Mouse (Mus musculus) heart, adult 18-20 months (tissue): ENCODE measurements around the gene Dglucy. TPM values are rescaled to one million over a fixed set of nuclear protein-coding genes. Genes with fewer than 3 reads are reported as not detected.

ENCODE experiments used
- DNase-seq, 2 experiments: peaks; one replicate each; pipeline ENCODE4 v3.0.0; 2021 to 2022; ENCODE audit warnings: mixed read lengths in 1 of 2
- long read RNA-seq, 2 experiments: library from polyadenylated mRNA; stranded (forward); transcript quantifications; one replicate each; pipeline ENCODE4 v2.0.0; 2021
- total RNA-seq, 2 experiments: library from RNA; stranded (reverse); gene quantifications; 2 replicates each; pipeline ENCODE4 v1.2.3; 2021

Dglucy gene
- total RNA-seq = 10 to 100 TPM; 50.6 to 61.7 TPM
- long read RNA-seq, experiment 1, transcript Dglucy-201 (13 exons, 3,295 nt) = major isoform, 28 of 36 reads
- long read RNA-seq, experiment 1, partial matches to known transcripts = 4 of 36 reads
- long read RNA-seq, experiment 1, other reads (novel, unspliced or antisense) = 3 of 36 reads
- long read RNA-seq, experiment 2, transcript Dglucy-201 (13 exons, 3,295 nt) = major isoform, 11 of 16 reads
- long read RNA-seq, experiment 2, partial matches to known transcripts = 2 of 16 reads
- long read RNA-seq, experiment 2, other reads (novel, unspliced or antisense) = 3 of 16 reads

DNA sequence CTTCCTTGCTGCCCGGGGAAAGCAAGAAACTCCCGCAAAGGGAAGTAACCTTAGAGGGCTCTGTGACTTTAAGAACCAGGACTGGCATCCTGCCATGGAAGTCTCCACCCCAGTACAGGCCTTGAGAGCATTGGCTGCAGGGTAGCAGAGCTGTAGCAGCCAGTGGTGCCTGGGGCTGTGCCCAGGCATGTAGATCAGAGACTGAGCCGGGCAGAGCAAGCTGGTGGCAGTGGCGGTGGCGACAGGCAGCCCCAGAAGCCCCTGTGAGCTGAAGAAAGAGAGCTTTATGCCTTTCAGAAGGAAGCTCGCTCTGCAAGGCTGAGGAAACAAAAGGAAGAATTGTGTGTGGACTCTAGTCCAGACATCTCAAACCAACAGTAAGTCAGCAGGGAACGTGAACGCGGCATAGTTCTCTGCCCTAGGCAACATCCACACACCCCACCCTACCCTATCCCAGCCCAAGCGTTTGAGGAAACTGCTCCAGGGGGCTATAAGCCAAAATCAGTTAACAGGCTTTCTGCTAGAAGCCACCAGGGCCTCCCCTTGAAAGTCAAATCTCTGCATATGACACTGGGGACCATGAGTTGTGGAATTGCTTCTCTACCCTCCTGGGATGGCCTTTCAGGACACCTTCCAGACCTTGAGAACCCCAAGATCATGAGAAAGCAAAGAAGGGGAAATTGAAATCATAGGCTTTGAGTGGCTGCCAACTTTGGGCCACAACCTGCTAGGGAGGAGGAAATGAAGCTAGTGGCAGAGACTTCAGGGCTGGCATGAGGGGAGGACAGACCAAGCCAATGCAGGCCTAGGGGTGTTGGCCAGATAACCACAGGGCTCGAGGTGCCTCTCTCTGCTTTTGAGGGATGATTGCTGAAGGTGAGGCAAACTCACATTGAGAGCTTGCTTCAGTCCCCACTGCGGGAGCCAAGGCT is at the start of gene Dglucy:
Dglucy (plus strand) TSS at position 124 of the 932 bp plus-strand sequence.
- DNase-seq = peak; percentile 96 to 97

DNA sequence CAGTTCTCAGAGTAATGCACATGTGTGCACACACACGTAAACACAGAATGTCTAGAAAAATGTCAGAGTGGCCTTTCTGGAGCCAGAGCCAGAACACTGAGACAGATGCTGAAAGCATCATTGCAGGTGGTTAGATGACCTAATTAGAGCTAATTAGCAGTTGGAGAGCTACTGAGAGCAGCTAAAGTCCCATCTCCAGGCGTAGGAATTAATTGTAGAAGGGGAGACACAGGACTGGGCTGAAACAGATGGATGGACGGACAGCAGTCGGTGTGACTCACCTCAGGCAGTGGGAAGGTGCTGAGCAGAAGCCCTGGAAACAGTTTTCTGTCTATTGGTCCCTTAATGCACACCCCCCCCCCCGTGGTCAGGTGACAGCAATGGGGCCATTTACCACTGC is 43.7 kb upstream of the Dglucy start:
- no peak for DNase-seq

DNA sequence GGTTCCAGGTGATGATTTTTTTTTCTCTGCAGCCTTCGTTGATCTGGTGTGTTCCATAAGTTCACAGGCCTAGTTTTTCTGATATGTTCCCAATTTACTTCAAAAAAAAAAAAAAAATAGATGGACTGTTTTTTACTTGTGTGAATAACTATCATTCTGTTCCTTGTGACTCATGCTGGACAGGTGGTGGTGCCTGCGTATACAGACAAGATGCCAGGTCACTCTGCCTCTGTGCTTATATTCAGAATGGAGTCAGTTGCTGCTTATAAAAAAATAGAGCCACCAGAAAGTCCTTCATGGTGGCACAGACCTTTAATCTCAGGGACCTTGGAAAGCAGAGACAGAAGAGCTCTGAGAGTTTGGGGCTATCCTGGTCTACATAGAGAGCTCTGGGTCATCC is 43.3 kb upstream of the Dglucy start:
- no peak for DNase-seq

DNA sequence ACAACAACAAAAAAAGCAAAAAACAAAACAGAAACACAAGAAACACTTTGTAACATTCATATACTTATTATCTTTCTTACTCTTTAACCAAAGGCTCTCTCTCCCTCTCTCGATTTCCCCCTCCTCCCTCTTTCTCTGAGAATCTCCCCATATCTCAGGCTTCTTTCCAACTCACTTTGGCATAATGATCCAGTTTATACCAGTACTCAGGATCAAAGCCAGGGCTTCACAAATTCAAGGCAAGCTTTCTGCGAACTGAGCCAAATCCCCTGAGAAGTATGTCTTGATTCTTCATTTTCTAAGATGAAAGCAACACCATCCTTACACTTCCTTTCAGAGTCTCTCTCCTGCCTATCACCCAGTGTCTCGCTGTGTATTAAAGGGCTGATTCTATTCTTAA is 40.4 kb upstream of the Dglucy start:
- no peak for DNase-seq

DNA sequence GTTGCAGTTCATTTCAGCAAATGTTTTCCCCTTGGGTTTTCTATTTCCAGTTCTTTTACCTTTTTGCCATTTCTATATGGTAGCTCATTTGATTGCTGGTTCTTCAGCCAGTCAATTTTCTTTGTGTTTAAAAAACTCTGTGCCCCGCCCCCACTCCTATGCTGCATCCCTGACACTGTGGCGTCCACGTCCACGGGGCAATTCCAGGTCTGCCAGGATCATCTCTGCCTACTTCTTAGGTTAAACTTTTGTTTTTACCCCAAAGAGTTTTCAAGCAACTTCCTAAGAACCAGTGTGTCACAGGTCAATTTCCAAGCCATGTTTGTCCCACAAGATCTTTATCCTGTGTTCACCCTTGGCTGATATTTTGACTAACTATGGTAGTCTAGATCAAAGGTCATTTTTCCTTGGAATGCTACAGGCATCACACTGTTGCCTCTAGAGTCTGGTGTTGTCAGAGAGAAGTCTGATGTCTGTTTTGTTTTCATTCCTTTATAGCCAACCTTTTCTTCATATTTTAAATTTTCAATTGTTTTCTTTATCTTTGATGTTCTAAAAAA is 39.8 kb upstream of the Dglucy start:
- no peak for DNase-seq

DNA sequence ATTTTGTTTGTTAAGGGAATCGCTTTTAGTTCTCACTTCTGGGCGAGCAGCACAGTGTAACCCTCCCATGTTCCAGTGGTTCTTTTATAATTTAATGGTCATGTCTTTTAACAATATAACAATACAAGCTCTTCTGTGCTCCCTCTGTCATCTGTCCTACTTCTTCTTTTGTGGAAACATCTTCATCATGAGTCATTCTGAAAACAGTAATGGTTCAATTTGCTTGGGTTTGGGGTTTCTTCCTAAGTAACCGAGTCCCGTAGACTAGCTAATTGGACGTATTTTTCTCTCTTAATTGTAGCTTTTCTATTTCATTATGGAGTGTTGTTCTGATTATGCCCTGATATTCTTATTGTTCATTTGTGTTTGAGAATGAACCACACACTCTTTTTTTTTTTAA is 38.5 kb upstream of the Dglucy start:
- no peak for DNase-seq

DNA sequence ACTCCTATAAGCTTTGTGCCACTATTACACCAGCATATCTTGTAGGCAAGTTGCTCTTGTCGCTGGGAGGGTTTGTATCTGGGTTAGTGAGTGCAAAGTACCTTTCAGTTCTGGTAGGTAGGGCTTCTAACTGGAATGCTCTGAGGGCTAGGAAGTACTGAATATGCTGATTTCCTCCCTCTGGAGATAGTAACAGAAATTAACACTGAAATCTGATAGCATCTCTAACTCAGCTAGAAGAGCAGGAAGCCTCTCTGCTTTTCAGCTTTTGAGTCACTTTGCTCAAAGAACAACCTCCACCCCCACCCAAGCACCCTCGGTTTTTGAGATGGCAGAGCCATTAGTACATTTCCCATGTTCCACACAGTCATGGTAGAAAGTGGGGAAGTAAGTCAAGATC is 36.4 kb upstream of the Dglucy start:
- DNase-seq = no peak

DNA sequence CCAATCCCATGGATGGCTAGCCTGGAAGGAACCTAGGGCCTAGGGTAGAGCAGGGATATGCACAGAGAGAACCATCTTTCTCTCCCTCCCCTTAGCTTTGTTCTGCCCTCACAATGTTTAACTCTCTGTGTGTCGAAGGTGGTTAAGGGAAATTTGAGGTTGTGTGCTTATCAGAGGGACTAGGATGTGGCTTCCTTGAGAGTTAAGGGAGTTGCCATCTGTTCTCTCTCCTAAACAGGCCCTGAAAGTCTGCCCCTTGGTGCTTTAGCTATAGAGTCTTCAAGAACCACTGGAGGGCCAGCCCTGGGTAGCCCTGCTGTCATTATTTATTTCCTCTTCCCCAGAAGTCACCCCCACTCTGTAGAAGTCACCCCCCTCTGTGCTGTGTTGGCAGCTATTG is 25.9 kb upstream of the Dglucy start:
- DNase-seq = no peak

DNA sequence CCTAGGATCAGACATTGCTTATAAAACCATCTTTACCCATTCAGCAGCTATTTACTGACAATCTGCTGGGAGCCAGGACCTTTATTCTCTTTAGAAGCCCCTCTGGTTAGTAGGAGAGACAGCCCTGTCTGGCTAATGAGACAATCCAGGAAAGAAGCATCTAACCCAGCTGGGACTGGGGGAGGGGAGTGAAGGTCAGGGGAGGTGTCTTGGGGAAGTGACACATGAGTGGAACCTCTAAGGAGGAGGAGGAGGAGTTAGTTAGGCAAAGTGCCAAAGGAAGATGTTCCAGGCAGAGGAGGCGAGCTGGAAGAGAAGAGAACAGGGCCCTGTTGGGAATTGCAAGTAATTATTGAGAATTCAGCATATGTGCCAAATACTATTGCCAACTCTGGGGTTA is 25.1 kb upstream of the Dglucy start:
- DNase-seq = no peak

DNA sequence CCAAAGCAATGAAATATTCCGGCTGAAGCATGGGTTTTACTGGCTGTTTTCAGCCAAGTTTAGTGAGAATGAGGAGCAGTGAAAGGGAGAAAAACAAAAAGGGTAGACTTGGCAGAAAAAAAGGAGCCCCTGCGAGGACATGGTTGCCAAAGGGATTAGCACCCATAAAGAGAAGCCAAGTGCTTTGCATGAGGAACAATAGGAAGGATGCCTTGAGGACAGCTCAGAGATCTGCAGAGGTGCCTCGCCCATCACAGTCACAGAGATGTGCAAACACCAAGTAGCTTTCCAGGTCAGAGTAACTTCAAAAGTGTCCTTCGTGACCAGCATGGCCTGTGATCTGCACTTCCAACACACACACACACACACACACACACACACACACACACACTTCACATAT is 21.4 kb upstream of the Dglucy start:
- no peak for DNase-seq

DNA sequence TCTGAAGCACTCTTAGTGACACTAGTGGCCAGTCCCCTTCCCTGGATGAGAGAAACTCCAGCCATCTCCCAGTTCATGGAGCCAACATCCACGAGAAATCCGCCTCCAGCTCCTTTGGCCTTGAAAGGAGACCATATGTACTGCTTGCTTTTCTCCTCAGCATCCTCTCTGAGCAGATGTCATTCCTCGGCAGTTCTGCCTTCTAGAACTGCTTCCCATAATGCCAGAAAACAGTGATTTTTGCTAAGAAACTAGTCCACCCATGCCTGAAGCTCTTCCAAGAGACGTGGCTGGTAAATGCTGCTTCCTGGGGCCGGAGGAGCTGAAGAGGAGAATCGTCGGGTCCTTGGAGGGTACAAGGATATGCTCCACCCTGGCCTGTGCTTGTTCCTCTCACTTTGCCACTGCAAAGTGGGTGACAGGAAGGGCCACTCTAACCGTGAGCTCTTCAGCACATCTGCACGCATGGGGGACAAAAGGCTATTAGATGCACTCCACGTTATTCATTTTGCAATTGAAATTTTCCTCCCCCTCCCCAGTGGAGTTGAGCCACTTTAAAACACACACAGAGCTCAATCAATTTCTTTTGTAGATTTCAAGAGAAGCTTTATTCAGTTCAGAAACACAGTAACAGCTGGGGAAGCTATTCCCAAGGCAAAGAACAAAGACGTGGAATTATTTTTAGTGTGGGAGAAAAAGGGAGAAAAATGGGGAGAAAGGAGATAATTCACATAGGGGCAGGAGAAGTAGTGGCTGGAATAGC is 16.0 kb upstream of the Dglucy start:
- DNase-seq = no peak

DNA sequence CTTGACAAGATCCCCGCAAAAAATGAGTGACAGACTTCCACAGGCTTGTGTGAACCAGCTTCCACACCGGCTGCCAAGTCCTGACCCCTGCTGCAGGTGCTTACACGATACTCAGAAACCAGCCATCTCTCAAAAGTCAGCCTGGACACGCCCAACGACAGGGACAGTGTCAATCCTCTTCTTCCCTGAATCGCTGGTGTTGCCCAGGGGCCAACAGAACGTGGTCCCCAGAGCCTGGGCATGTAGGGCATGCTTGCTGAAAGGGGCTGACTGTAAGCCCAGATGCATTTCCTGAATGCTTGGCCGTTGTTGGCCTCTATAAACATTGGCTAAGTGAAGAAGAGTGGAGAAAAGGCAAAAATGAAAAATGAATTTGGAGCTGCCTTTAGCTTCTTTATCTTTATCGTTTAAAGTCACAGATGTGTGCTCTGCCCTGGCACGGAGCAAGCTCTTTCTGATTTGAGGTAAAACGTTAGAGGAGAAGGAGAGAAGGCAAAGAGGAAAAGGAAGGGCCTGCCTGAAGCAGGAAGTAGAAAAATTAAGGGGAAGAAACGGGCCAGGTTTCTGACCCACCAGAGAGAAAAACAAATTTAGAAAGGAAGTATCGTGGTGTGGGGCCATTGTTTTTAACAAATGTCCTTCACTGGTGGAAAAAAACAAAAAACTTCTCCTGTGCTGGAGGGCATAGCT is 14.4 kb upstream of the Dglucy start:
- DNase-seq = no peak

DNA sequence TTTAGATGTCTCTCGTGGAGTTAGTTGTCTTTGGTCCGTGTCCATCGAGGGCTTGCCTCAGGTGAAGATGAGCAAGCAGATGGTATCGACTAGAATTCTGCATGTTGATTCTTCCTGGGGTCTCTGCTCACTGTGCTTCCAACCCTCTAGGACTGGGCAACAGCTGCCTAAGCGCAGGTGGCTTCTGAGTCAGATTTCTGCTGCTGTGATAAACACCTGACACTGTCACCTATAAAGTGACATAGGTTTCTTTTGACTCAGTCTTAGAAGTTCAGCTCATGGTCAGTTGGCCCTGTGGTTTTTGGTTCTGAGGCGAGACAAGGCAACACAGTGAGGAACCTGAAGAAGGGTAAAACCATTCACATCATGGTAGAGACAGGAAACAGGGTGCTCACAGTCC is 9.0 kb upstream of the Dglucy start:
- DNase-seq = no peak

DNA sequence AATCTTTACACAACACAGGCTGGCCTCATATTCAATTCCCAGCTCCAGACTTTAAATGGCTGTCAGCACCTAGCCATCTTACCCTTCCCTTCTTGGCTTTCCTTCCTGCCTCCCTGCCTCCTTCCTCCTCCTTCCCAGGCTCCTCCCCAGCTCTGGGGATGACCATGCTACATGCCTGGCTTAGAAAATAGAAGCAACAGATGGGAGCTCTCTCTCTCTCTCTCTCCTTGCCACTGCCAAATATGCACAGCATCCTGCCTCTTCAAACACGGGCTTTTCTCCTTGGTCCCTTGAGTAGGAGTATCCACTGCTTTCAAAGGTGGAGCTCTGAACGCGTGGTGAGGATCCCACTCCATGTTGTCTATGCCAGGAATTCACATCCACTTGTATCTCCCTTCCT is 8.1 kb upstream of the Dglucy start:
- no peak for DNase-seq

DNA sequence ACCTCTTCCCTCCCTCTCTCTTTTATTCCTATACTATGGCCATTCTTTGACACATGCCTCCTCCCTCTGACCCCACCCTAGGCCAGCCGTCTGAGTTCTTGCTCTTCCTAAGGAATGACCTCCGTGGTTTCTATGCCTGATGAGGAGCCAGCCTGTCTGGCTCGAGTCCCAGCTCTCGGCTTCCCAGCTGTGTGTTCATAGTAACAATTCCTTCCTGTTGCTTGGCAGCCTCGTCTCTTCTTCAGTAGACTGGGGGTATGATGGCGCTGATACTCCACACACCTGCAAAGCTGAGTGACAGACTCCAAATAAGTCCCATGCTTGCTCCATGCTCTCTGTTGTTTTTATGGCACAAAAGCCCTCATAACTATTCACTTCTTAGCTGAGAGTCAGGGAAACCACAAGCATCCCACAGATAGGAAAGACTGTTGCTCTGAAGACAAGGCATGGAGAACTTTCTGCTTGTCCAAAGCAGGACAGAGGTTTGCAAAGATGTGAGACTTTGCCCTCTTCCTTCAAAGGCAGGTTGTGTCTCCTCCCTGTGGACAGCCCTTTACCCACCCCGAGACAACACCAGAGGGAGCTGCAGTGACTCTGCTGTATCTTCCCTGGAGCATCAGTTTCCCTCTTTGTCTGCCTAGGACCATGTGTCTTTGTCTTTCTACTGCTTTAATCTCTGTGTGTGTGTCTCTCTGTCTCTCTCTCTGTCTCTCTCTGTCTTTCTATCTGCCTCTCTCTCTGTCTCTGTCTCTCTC is 6.5 kb upstream of the Dglucy start:
- peak; percentile 66 to 70 for DNase-seq

DNA sequence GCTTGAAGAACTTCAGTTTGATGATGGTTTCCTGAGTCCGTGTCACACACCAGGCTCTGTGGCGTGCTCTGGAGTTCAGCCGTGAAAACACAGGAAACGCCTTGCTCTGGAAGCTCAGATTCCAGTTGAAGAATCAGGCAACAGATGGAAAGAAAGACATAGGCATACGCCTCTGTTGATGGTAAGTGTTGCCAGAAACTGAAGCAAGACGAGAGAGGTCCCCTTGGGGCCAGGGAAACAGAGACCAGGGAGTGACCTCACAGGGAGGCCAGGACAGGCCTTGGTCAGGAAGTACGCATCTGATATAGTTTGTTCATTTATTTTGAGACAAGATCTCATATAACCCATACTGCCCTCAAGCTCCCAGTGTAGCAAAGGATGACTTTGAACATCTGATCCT is 4.1 kb upstream of the Dglucy start:
- peak; percentile 55 to 73 for DNase-seq

DNA sequence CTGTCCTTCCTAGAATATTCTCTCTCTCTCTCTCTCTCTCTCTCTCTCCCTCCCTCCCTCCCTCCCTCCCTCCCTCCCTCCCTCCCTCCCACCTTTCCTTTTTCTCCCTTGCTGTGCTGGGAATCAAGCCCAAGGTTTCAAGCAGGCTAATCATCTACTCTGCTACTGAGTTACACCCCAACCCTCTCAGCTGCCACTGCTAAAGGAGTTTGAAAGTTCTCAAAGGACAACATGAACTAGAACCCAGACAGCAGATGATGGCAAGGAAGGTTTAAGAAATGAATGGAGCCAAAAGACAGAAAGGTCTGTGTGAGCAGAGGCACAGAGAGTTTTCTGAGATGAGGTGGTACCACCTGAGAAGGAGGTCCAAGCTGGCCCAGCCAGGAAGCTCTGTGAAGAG is 3.6 kb upstream of the Dglucy start:
- DNase-seq = no peak

DNA sequence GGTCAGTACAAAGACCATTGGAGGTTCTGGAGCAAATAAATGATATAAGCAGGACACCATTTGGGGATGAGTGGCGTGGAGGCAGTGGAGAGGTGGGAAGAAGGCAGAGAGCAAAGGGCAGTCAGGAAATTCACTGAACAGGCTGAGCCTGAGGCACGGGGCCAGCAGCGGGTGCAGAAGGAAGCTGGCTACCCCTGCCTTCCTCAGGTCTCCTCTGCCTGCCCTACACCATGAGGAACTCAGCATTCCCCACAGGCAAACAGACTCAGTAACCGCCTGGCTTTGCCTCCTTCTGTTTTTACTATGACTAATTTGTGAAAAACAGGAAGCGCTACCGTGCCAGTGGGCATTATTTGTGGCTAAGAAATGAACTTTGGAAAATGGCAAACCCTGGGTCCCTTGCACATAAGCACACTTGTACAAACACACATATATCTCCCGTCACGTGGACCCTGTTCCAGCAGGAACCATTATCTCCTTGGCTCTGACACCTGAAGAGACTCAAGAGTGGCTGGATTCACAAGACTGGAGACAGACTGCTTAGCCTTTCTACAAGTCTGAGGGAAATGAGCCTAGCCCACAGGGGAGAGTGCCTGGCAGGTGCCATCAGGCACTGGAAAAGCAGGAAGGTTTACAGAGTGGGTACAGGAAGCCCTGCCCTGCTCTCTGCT is 2.8 kb upstream of the Dglucy start:
- DNase-seq = peak in 1 of 2 experiments; percentile 67

DNA sequence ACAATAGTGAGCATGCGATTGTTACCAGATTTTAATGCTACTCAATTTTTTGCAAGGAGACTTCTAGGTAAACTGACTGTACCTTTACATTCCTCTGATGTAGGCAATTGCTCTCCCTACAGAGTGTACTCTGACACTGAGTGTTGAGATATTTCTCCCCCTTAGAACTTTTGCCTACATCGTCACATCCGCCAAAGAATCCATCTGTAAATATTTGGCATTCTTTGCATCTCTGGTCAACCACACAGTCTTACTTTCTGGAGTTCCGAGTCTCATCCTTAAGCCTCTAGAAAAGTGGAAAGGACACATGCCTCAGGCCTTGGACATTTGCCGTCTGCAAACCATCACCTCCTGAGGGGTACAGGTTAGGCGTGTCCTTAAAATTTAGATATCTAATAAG is 1.9 kb upstream of the Dglucy start:
- no peak for DNase-seq

DNA sequence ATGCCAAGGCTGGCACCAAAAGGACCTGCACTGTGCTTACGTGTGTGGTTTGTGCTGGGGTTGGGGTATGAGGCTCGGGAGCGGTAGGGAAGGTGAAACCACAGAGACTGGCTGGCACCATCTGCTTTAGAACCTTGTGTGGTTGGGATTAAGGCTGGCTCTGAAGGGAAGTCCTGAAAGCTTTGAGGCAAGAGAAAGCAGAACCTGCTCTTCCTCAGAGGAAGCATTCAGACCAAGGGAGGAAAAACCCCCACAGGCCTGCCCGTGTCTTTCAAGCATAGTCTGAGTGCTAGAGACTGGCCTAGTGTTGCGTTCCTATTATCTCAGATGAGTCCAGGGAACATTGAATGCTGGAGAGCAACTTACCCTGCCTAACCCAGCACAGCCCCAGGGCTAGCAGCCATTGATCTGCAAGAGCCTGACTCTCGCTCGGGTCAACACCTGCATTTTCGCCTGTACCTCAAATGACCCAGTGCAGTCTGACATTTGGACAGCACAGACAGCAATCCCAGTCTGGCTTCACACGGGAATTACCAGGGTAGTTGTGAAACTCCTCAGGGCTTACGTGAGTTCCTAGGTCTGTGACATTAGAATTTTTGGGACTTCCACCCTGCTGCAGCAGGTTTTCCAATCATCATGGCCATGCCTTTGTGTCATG is 452 bp upstream of the Dglucy start:
- peak; percentile 35 to 47 for DNase-seq
